Comparison of ENCODE assay signal across 8 mouse cellular contexts in genomic region chr13:52024349-52024748, GRCm38 (mm10).
A peak's percentile ranks its signal among the peaks of the same experiment; 100 is the strongest.
DNase-seq lines count a peak whose midpoint lies in the region; ATAC-seq and TF ChIP-seq lines count a peak whose summit lies in the region.

No protein-coding gene starts in this region.

- 78% methylated on average over 2 of the region's 2 CpGs for WGBS in midbrain, embryonic 14.5 days
- WGBS in midbrain, embryonic 11.5 days: 61% methylated on average over 2 of the region's 2 CpGs
- WGBS in intestine, embryonic 15.5 days: 24% methylated on average over 2 of the region's 2 CpGs
- WGBS in liver, postnatal 0 days (ENCODE audit: insufficient replicate concordance): 8% methylated on average over 2 of the region's 2 CpGs
- WGBS in stomach, postnatal 0 days: 11% methylated on average over 2 of the region's 2 CpGs
- 47% methylated on average over 2 of the region's 2 CpGs for WGBS in midbrain, embryonic 15.5 days

- intact Hi-C loops in gastrocnemius, adult 2 months (cut with DNase I): loop anchor here (1.0 kb wide), 1 partner anchor 48 kb away; no protein-coding TSS in a partner anchor

- DNase-seq in midbrain, embryonic 14.5 days: peak; percentile 32
- DNase-seq in midbrain, embryonic 11.5 days (ENCODE audit: low spot score, missing footprints): no peak
- peak; percentile 82 for DNase-seq in gastrocnemius, adult 2 months
- DNase-seq in liver, postnatal 0 days: peak; percentile 49
- DNase-seq in stomach, postnatal 0 days (ENCODE audit: low spot score): peak; percentile 77
- no peak for DNase-seq in left cerebral cortex, adult 18-20 months (ENCODE audit: low spot score in 2 of 2)

- no peak overlapping the region for H3K27ac ChIP-seq in midbrain, embryonic 14.5 days (replicated peaks; ENCODE audit: low read depth, low read length)
- no peak overlapping the region for H3K27ac ChIP-seq in midbrain, embryonic 11.5 days (ENCODE audit: low read depth, low read length)
- peak overlapping the region; percentile 62 for H3K27ac ChIP-seq in gastrocnemius, adult 2 months
- H3K27ac ChIP-seq in intestine, embryonic 15.5 days: peak overlapping the region; percentile 57
- H3K27ac ChIP-seq in liver, postnatal 0 days (ENCODE audit: low read depth): peak overlapping the region; percentile 60; the same call in 1 of the 2 replicates
- H3K27ac ChIP-seq in stomach, postnatal 0 days (replicated peaks): peak overlapping the region; percentile 78
- H3K27ac ChIP-seq in midbrain, embryonic 15.5 days: no peak overlapping the region

- no peak overlapping the region for H3K9ac ChIP-seq in midbrain, embryonic 14.5 days (replicated peaks; ENCODE audit: low read length)
- no peak overlapping the region for H3K9ac ChIP-seq in midbrain, embryonic 11.5 days (ENCODE audit: low read length)
- no peak overlapping the region for H3K9ac ChIP-seq in intestine, embryonic 15.5 days
- no peak overlapping the region; the same call in 1 of the 2 replicates for H3K9ac ChIP-seq in liver, postnatal 0 days (replicated peaks)
- H3K9ac ChIP-seq in stomach, postnatal 0 days (ENCODE audit: low read length): no peak overlapping the region
- no peak overlapping the region for H3K9ac ChIP-seq in midbrain, embryonic 15.5 days

- TF ChIP-seq EP300 in liver, postnatal 0 days (IDR thresholded peaks at IDR 0.05; ENCODE audit: low read depth): no peak
- TF ChIP-seq EP300 in stomach, postnatal 0 days (optimal IDR thresholded peaks at IDR 0.05): no peak

- no peak for TF ChIP-seq CTCF in gastrocnemius, adult 2 months (IDR thresholded peaks at IDR 0.05)
- no peak for TF ChIP-seq CTCF in liver, postnatal 0 days (IDR thresholded peaks at IDR 0.05; ENCODE audit: low read depth)
- TF ChIP-seq CTCF in stomach, postnatal 0 days (IDR thresholded peaks at IDR 0.05; ENCODE audit: low read depth): no peak

- no peak overlapping the region for H3K4me2 ChIP-seq in midbrain, embryonic 14.5 days (ENCODE audit: low read length)
- H3K4me2 ChIP-seq in midbrain, embryonic 11.5 days: no peak overlapping the region
- peak overlapping the region; percentile 12; the same call in 1 of the 2 replicates for H3K4me2 ChIP-seq in intestine, embryonic 15.5 days (replicated peaks)
- H3K4me2 ChIP-seq in liver, postnatal 0 days (ENCODE audit: low read depth, low read length): peak overlapping the region; percentile 48
- H3K4me2 ChIP-seq in stomach, postnatal 0 days (replicated peaks; ENCODE audit: low read depth): peak overlapping the region; percentile 14; the same call in 1 of the 2 replicates
- no peak overlapping the region for H3K4me2 ChIP-seq in midbrain, embryonic 15.5 days

- H3K27me3 ChIP-seq in midbrain, embryonic 14.5 days (ENCODE audit: control insufficient read depth, insufficient read depth, low read length): no peaks in the 10 kb centered on the region
- H3K27me3 ChIP-seq in midbrain, embryonic 11.5 days (ENCODE audit: control insufficient read depth, insufficient read depth, low read length): no peaks in the 10 kb centered on the region; the same call in 1 of the 2 replicates
- no peaks in the 10 kb centered on the region for H3K27me3 ChIP-seq in intestine, embryonic 15.5 days (replicated peaks)
- H3K27me3 ChIP-seq in liver, postnatal 0 days (ENCODE audit: insufficient read depth, low read length): no peaks in the 10 kb centered on the region
- no peaks in the 10 kb centered on the region for H3K27me3 ChIP-seq in stomach, postnatal 0 days (ENCODE audit: control insufficient read depth, insufficient read depth, low read length)
- H3K27me3 ChIP-seq in midbrain, embryonic 15.5 days (replicated peaks): no peaks in the 10 kb centered on the region

- H3K36me3 ChIP-seq in midbrain, embryonic 14.5 days (ENCODE audit: control insufficient read depth, insufficient read depth, low read length): no peaks in the 10 kb centered on the region
- H3K36me3 ChIP-seq in midbrain, embryonic 11.5 days (ENCODE audit: control insufficient read depth, insufficient read depth, low read length): no peaks in the 10 kb centered on the region
- H3K36me3 ChIP-seq in intestine, embryonic 15.5 days: no peaks in the 10 kb centered on the region
- H3K36me3 ChIP-seq in liver, postnatal 0 days (replicated peaks; ENCODE audit: insufficient read depth, low read length): no peaks in the 10 kb centered on the region
- H3K36me3 ChIP-seq in stomach, postnatal 0 days (ENCODE audit: control insufficient read depth, insufficient read depth, low read length): no peaks in the 10 kb centered on the region
- no peaks in the 10 kb centered on the region for H3K36me3 ChIP-seq in midbrain, embryonic 15.5 days (replicated peaks)

- no peak for ATAC-seq in midbrain, embryonic 14.5 days (ENCODE audit: low FRiP score, low TSS enrichment)
- no peak for ATAC-seq in midbrain, embryonic 11.5 days (ENCODE audit: low FRiP score)
- ATAC-seq in intestine, embryonic 15.5 days: peak; percentile 65
- ATAC-seq in liver, postnatal 0 days: peak; percentile 27
- ATAC-seq in stomach, postnatal 0 days (ENCODE audit: low FRiP score, low TSS enrichment): peak; percentile 67
- ATAC-seq in midbrain, embryonic 15.5 days (replicated peaks): no peak

- no peaks in the 10 kb centered on the region for H3K9me3 ChIP-seq in midbrain, embryonic 14.5 days (ENCODE audit: control insufficient read depth, low read length)
- no peaks in the 10 kb centered on the region for H3K9me3 ChIP-seq in midbrain, embryonic 11.5 days (ENCODE audit: control insufficient read depth, low read length)
- H3K9me3 ChIP-seq in intestine, embryonic 15.5 days: no peaks in the 10 kb centered on the region
- no peaks in the 10 kb centered on the region for H3K9me3 ChIP-seq in liver, postnatal 0 days (ENCODE audit: low read length)
- H3K9me3 ChIP-seq in stomach, postnatal 0 days (ENCODE audit: control insufficient read depth, low read length): no peaks in the 10 kb centered on the region
- no peaks in the 10 kb centered on the region for H3K9me3 ChIP-seq in midbrain, embryonic 15.5 days

- peaks cover 22% of the 10 kb centered on the region for H3K4me1 ChIP-seq in midbrain, embryonic 14.5 days (ENCODE audit: control insufficient read depth, insufficient read depth, low read length)
- peaks cover 6% of the 10 kb centered on the region; the same call in 1 of the 2 replicates for H3K4me1 ChIP-seq in midbrain, embryonic 11.5 days (ENCODE audit: control insufficient read depth, insufficient read depth, low read length)
- peaks cover 22% of the 10 kb centered on the region for H3K4me1 ChIP-seq in intestine, embryonic 15.5 days (replicated peaks)
- peaks cover 30% of the 10 kb centered on the region for H3K4me1 ChIP-seq in liver, postnatal 0 days (ENCODE audit: insufficient read depth)
- H3K4me1 ChIP-seq in stomach, postnatal 0 days (replicated peaks; ENCODE audit: control insufficient read depth, insufficient read depth): peaks cover 11% of the 10 kb centered on the region; the same call in 1 of the 2 replicates
- peaks cover 23% of the 10 kb centered on the region for H3K4me1 ChIP-seq in midbrain, embryonic 15.5 days

- H3K4me3 ChIP-seq in midbrain, embryonic 14.5 days (replicated peaks; ENCODE audit: low read depth, low read length): no peak overlapping the region
- H3K4me3 ChIP-seq in midbrain, embryonic 11.5 days (ENCODE audit: low read depth, low read length): no peak overlapping the region
- H3K4me3 ChIP-seq in gastrocnemius, adult 2 months: peak overlapping the region; percentile 23; the same call in 1 of the 2 replicates
- no peak overlapping the region for H3K4me3 ChIP-seq in intestine, embryonic 15.5 days (replicated peaks)
- no peak overlapping the region for H3K4me3 ChIP-seq in liver, postnatal 0 days (ENCODE audit: low read depth, low read length)
- no peak overlapping the region for H3K4me3 ChIP-seq in stomach, postnatal 0 days (ENCODE audit: low read depth, low read length)
- H3K4me3 ChIP-seq in midbrain, embryonic 15.5 days: no peak overlapping the region

Comparison
In these comparisons a context has a peak if more than half of its experiments do, and no peak if none do; other contexts are left out.
1. DNase-seq: peak in midbrain, embryonic 14.5 days (single experiment), gastrocnemius, adult 2 months (single experiment), liver, postnatal 0 days (single experiment) and stomach, postnatal 0 days (single experiment); none in midbrain, embryonic 11.5 days (single experiment) and left cerebral cortex, adult 18-20 months (0 of 2).
2. ATAC-seq: peak in intestine, embryonic 15.5 days (single experiment), liver, postnatal 0 days (single experiment) and stomach, postnatal 0 days (single experiment); none in midbrain, embryonic 14.5 days (single experiment), midbrain, embryonic 11.5 days (single experiment) and midbrain, embryonic 15.5 days (single experiment).
3. H3K27ac ChIP-seq: peak in gastrocnemius, adult 2 months (single experiment), intestine, embryonic 15.5 days (single experiment), liver, postnatal 0 days (single experiment) and stomach, postnatal 0 days (single experiment); none in midbrain, embryonic 14.5 days (single experiment), midbrain, embryonic 11.5 days (single experiment) and midbrain, embryonic 15.5 days (single experiment).
4. H3K4me2 ChIP-seq: peak in intestine, embryonic 15.5 days (single experiment), liver, postnatal 0 days (single experiment) and stomach, postnatal 0 days (single experiment); none in midbrain, embryonic 14.5 days (single experiment), midbrain, embryonic 11.5 days (single experiment) and midbrain, embryonic 15.5 days (single experiment).